Mouse (Mus musculus): ENCODE results near the gene Pdxk. TPM values are rescaled to one million over a fixed set of nuclear protein-coding genes. Genes with fewer than 3 reads are reported as not detected.
"Not testable (repeated sequence)": the region's sequence is repeated elsewhere in the genome, so short reads cannot be mapped to it uniquely, and the experiment has no call there.

Pdxk gene
- total RNA-seq (2015; ENCODE audit: low replicate concordance), result 2.9 and 6.3 TPM in 2 replicates
- total RNA-seq (2017; ENCODE audit: low replicate concordance), result 1.4 TPM in 2 replicates

DNA sequence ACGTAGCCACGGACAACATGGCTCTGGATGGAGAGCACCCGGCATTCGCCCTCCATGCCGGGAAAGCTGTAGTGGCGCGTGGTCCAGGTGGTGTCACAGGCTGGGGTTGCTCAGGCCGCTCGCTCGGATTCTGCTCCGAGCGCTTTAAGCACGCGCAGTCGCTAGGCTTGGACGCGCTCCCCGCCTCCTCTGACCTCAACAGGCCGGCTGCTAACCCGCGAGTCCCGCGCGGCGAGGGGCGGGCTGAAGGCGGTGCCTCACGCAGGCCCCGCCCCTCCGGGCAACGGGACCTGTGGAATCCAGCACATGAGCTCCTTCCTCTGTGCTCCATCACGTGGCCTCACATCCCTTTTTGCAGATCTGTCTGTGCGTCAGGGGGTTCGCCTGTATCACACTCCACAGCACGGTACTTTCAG lies at the start of gene Pdxk:
TSS of gene Pdxk (minus strand) at position 184 of the 416 bp plus-strand sequence.
- ATAC-seq (replicated peaks; ENCODE audit: low FRiP score, poor library complexity, severe bottlenecking), result peak; percentile 70

DNA sequence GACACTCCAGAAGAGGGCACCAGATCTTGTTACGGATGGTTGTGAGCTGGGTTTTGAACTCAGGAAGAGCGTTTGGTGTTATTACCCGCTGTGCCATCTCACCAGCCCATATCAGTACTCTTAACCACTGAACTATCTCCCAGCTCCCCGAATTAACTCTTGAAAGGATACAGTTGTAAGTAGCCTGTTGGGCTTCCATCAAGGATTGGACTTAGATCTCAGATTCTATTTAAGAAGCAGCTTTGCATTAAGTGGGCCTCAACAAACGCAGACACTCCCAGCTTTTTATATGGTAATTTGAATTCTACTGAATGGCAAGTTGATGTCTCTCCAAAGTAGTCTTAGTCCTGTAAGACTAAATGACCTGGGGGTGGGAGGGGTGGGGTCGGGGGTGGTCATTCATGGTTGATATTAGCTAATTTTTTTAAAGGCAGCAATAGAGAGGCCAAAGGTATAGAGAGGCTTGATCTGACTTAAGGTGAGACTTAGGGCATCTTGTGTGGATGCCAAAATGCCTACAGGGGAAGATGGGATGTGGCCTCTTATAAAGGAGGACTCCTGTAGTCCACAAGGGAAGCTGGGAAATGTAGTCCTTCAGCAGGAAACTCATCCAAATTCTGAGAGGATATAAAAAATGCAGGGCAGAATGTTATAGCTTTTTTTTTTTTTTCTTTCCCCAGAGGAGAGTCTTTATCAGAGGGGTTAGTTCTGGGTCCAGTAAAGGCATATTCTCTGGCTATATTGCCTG lies 38.4 kb upstream of the Pdxk start:
- ATAC-seq (replicated peaks; ENCODE audit: low FRiP score, poor library complexity, severe bottlenecking), result no peak

DNA sequence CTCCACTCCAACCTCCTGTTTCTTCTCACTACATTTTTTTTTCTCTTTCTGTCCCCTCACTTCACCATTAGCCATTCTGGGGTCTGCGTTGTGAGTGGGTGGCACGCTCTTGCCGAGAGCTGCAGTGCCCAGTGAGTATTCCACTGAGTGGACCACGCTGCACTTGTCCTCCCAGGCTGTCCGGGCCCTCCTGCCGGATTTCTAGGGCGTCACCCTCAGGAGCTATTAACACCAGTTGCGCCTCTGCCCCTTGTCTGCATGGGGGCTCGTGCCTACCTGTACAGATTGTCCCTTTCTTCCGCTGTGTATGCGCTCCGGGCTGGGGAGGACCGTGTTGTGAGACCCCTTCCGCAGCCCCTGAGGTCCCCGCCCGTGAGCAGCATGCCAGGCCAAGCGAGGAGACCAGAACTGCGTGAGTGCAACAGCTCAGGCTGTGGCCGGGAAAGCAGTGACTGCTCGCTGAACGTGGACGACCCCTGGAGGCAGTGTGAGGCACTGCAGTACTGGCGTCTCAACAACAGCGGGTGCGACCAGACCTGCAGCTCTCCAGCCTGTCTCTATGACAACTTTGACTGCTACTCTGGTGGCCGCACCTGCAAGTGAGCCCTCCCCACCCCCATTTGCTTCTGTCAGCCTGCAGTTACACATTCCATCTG lies 22.8 kb upstream of the Pdxk start:
- ATAC-seq (replicated peaks; ENCODE audit: low FRiP score, poor library complexity, severe bottlenecking), result peak; percentile 74; the same call in 1 of the 2 replicates

DNA sequence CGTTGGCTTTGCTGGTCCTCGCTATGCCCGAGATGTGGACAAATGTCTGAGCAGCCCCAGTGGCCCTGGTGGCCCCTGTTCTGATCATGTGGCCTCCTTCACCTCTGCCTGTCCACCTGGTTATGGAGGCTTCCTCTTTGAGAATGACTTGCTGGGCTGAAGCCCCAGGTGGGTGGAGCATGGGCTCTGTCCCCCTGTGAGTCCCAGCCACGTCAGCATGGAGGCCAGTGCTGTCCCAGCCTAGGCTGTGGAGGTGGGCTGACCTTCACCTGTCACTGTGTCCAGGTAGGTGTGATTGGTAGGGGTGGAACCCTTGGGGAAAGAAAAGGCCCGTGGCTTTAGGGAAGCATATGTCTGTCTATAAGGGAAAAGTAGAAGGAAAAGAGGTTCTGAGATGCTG lies 22.1 kb upstream of the Pdxk start:
- no peak for ATAC-seq (replicated peaks; ENCODE audit: low FRiP score, poor library complexity, severe bottlenecking)

DNA sequence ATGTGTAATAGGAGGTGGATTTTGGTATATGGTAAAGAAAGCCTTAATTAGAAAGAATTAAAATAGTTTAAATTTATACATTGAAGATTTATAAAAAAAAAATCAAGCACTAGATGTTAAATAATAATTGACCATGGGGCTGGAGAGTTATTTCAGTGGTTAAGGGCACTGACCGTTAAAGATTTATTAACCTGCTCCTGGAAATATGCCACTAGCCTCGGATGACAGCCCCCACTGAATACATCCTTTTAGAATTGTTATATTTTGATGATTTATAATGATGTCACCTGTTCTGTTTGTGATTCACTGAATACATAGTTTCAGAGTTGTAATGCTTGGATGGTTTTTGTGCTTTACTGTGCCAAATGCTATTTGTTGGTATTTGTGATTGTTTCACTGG lies 20.6 kb upstream of the Pdxk start:
- ATAC-seq (replicated peaks; ENCODE audit: low FRiP score, poor library complexity, severe bottlenecking), result not testable (repeated sequence)

DNA sequence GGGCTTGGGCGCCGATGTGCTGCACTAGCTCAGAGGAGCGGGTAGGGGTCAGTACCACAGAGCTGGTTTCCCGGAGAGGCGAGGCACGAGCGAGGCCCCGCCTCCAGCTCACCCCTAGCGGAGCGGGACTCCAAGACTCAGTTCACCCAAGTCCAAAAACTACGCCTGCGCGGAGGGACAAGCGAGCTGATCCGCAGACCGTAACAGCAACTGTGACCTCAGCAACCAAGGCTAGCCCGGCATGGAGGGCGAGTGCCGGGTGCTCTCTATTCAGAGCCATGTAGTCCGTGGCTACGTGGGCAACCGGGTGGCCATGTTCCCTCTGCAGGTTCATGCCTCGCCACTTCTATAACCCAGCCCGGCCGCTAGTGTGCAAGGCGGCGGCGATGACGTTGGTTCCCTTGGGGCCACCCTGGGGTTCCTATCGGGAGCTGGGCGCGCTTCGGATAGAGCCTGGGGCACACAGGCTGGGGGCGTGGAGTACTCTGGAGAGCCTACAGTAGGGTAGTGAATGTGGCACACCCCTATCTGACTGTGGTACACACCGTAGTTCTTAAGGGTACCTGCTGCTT lies 17.2 kb upstream of the Pdxk start:
- ATAC-seq (replicated peaks; ENCODE audit: low FRiP score, poor library complexity, severe bottlenecking), result peak; percentile 59

DNA sequence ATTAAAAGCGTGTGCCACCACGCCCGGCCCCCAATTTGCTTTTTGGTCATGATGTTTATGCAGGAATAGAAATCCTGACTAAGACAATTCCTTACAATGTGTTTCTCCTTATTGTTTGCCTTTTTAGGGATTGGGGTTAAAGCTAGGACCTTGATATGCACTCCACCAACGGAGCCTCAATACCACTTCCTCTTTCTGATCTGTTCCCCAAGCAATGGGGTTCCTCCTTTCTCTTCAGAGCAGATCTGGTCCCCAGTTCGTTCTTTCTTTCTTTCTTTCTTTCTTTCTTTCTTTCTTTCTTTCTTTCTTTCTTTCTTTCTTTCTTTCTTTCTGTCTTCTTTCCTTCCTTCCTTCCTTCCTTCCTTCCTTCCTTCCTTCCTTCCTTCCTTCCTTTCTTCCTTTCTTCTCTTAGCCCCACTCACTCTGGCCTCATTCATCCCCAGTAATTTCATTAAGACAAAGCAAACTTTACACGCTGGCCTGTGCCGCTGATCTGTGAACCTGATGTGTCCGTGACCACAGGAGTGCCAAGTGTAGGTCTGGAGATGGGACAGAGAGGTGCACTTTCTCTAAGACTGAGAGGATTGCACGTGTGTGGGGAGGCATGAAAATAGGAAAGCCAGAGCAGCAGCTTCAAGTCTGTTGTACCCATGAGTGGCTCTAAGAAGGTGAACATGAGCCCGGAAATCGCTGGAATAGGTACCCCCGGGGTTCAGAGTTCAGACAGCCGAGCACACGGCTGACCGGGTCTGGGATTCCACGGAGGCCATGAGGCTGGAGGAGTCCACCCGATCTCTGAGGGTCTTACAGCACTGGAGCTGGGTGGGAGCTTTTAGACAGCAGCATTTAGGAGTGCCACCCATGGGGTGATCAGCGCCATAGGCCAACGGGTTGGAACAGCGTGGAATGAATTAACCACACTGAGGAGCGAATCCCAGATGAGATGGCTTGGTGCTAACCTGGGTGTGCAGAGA lies 16.5 kb upstream of the Pdxk start:
- peak; percentile 30; the same call in 1 of the 2 replicates for ATAC-seq (replicated peaks; ENCODE audit: low FRiP score, poor library complexity, severe bottlenecking)

DNA sequence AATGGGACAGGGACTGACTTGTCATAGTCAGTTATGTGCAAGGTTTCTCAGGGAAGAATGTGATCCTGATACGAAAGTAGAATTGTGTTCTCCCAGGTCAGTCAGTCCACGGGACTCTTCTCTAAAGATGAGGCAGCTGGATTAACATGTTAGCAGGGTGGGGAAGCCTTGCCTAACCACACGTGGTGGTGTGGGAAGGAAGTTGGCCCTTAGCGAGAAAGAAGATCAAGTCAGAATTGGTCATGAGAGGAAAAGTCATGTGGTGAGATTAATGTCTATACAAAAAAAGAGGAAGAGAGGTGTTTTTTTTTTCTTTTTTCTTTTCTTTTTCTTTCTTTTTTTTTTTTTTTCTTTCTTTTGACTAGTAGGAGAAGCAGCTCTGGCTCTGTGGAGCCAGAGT lies 12.0 kb upstream of the Pdxk start:
- no peak for ATAC-seq (replicated peaks; ENCODE audit: low FRiP score, poor library complexity, severe bottlenecking)

DNA sequence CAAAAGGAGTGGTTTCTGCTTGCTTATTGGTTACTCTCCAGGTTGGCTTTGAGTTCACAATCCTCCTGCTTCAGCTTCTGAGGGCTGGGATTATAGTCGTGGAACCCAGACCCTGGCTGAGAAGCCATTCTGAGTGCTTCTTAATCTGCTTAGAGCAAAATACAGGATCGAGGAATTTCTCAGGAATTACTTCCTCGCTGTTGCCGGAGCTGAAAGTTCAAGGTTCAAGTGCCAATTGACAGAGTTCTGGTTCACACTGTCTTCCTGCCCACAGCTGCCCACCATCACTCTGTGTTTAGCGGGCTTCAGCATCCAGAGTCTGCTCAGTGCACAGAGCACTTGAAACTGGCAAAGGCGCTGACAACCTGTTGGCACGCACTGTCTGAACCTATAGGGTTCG lies 10.0 kb upstream of the Pdxk start:
- no peak for ATAC-seq (replicated peaks; ENCODE audit: low FRiP score, poor library complexity, severe bottlenecking)

DNA sequence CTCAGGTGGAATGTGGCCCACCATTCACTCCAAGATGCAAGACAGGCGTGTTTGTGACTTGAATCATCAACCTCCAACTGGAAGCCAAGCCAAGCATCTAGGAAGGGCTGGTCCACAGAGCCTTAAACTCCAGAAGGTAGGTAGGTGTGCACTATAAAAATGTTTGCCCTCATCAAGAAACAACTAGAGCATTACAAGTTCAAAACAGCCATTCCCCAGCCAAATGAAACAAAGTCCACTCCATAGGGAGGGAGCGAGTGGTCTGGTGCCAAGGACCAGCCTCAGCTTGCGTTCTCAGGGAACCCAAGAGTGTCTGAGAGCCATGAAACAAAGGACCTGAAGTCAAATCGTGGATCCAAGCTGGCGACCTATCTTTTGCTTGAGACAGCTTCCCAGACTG lies 8.7 kb upstream of the Pdxk start:
- ATAC-seq (replicated peaks; ENCODE audit: low FRiP score, poor library complexity, severe bottlenecking), result no peak

DNA sequence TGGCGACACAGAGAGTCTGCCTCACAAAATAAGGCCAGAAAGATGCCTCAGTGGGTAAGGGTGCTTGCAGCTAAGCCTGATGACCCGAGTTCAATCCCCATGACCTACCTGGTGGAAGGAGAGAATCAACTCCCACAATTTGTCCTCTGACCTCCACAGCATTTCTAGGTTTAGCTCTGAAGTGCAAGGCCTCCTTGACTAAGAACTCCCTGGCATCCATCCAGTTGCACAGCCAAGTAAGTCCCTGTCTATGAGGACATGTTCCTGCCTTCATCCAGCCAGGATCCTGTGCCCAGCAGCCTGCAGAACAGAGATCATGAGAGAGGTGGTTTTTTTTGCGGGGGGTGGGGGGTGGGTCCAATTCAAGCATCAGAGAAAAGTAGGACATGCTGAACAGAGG lies 7.3 kb upstream of the Pdxk start:
- no peak for ATAC-seq (replicated peaks; ENCODE audit: low FRiP score, poor library complexity, severe bottlenecking)

DNA sequence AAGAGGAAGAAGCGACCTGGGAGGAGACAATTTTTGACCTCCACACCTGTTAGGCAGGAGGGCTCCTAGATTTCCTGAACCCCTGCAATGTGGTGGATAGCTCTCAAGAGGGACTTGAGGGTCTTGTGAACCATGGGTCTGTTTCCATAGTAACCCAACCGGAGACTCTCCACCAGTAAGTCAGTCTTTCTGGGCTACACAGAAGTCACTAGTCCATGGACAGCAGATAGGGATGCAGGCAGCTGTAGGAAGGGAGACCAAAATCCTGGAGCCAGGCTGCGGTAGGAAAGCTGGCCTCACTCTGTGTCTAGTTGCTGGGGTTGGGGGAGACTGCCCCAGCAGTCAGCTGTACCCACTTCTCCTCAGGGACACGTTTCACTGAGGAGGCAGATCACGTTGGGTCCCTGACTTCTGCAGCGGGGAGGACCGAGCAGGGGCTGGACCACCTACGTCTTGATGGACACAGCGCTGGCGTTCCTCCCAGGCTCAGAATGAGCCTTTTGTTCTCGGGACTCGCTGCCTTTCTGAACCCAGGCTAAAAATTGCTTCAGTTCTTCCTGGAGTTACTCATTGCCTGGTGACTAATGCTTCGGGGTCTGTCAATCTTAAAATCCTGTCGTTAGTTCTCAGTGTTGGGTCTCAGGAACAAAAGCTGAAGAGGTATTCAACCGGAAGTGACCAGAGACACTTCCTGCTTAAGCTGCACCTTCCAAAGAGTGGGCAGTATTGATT lies 6.0 kb upstream of the Pdxk start:
- ATAC-seq (replicated peaks; ENCODE audit: low FRiP score, poor library complexity, severe bottlenecking), result no peak

DNA sequence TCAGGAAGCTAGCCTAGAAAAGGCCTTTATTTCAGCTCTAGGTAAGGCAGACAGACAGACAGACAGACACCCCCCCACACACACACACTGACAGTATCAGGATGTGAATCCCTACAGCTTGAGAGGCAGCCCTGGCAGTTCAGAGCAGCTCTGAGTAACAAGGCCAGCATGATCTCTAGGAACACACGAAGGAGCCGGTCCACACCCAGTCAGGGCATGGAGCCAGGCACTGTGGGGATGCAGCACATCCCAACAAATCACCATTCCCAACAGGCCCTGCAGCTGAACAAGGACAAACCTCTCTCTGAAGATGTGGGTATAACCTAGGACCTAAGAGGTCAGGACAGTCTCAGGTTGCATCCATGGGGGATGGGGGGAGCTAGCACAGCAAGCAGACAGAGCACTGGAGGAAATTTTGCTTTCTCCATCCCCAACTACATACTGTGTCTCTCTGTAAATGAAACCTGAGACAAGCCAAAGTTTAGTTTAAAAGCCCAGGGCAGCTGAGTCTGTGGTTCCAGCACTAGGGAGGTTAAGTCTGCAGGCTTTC lies 3.1 kb upstream of the Pdxk start:
- no peak for ATAC-seq (replicated peaks; ENCODE audit: low FRiP score, poor library complexity, severe bottlenecking)

DNA sequence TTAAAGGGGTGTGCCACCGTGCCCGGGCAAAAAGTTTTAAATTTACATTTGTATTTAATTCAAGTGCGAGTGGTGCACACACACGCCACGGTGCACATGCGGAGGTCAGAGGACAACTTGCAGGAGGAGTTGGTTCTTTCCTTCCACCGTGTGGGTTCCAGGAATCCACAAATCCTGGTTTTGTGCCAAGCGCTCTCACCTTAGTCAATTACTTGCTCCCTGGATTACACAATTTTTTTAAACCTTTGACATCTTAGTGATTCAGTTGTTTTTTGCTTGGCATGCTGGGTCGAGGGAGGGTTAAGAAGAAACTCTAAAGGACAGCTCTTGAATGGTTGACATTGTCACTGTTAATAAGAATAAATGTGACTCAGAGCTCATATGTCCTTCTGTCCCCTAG lies 1.9 kb upstream of the Pdxk start:
- no peak for ATAC-seq (replicated peaks; ENCODE audit: low FRiP score, poor library complexity, severe bottlenecking)

DNA sequence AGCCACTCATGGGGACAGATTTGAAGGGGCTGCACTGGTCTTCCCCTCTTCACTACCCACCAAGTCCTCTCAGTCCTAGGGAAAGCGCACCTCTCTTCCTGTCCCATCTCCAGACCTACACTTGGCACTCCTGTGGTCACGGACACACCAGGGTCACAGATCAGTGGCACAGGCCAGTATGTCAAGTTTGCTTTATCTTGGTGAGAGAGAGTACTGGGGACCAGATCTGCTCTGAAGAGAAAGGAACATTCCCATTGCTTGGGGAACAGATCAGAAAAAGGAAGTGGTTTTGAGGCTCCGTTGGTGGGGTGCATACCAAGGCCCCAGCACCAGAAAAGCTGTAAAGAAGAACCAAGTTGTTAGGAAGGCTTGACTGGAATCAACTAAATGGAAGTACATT lies 697 bp upstream of the Pdxk start:
- ATAC-seq (replicated peaks; ENCODE audit: low FRiP score, poor library complexity, severe bottlenecking), result no peak

DNA sequence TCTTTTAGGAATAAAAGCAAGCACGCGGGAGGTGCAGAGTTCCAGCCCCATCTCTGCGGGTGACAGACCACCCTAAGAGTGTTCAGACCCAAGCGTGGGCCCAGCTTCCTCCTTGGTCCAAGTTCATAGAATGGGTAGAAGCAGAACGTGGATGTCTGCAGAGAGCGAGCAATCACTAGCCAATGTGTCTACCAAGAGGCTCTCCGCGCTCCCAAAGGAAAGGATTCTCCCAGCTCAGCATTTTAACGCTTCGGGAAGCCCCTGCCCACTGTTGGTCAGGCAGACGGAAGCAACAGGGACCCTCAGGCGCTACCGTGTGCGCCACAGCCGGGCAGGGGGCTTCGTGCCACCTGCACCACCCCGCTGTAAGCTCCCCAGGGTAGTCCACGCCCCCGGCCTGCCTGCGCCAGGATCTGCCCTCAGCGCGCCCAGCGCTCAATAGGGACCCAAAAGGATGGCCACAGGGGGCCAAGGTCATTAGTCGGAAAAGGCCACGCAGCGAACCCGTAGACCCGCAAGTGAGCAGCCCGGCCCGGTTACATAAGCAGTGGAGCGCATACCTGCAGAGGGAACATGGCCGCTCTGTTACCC lies 479 bp downstream of the Pdxk start:
- ATAC-seq (replicated peaks; ENCODE audit: low FRiP score, poor library complexity, severe bottlenecking), result no peak

DNA sequence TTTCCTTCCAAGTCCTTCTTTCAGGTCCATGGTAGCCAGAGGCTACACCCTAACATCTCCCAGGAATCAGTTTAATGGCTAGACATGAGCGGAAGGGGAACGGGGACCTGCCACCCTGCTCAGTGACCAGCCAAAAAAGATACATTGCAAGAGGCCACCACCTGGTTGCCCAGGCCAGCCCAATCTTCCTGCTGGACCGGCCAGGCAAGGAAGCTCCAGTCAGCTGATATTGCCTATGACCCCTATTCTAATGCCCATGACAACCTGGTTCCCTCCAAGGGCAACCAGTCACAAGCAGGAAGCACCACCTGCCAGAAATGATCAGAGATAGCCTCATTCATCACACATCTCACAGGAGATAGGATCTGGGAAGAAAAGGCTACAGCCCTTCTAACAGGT lies 1.0 kb downstream of the Pdxk start:
- no peak for ATAC-seq (replicated peaks; ENCODE audit: low FRiP score, poor library complexity, severe bottlenecking)

DNA sequence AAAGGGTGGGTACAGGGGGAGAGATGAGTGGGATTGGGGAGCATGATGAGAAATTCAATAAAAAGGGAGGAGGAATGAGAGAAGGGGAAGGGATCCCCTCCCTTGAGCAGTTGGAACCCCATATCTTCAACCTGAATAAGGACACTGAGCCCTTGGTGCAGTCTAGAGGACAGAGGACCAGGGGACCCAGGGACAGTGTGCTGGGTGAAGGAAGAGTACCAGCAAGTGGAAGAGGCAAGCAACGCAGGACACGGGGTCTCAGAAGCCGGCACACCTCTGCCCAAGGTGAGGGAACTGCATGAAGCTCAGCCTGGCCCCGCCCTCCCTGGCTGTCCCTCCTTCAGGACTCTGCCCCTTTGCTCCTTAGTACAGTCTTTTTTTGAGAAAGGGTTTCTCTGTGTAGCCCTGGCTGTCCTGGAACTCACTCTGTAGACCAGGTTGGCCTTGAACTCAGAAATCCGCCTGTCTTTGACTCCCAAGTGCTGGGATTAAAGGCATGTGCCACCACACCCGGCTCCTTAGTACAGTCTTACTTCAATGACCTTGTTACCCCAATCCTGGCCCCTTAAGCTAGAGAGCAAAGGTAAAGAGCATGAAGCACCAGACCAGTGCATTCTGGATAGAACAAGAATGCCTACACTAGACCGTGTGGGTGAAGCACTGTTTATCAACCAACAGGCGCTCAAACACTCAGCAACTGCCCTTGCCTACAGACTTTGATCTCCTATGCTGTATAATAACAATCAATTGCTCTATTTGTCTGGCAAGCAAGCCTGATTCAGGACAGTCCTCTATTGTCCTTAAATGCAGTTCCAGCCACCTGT lies 1.6 kb downstream of the Pdxk start:
- ATAC-seq (replicated peaks; ENCODE audit: low FRiP score, poor library complexity, severe bottlenecking), result no peak

All from erythroblast, adult 5-6 weeks (primary cell).